Mouse (Mus musculus) layer of hippocampus, adult 11-12 months (tissue): ENCODE data around the gene Tesk2.
"Not testable (repeated sequence)": the region's sequence is repeated elsewhere in the genome, so short reads cannot be mapped to it uniquely, and the experiment has no call there.

Experiments used
- DNase-seq: peaks from one replicate; pipeline ENCODE4 v3.0.0; 2022; ENCODE audit warnings: low spot score

Gene Tesk2

GRCm38 (mm10) chr4:116794273-116794672, 73.5 kb downstream of the Tesk2 start:
- DNase-seq, result no peak

- DNase-seq, result no peak
Observed at GRCm38 (mm10) chr4:116796442-116797110, 75.8 kb downstream of the Tesk2 start.

DNA sequence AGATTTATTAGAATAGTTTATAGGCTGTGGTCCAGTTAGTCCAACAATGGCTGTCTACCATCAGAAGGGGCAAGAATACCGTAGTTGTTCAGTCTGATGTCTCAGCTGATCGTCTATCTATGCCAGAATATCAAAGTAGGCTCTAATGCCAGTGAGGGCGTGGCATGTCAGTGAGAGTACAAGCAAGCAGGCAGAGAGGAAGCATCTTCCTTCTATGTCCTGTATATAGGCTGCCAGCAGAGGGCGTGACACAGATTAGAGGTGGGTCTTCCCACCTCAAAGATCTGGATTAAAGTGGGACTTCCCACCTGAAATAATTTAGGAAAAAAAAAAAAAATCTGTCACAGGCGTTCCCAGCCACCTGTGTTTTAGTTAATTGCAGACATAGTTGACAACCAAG, 79.2 kb downstream of the Tesk2 start:
- DNase-seq, result no peak

- DNase-seq, result peak; percentile 93
Observed at GRCm38 (mm10) chr4:116807197-116808129, 86.7 kb downstream of the Tesk2 start, which contains the start of the genes Toe1 and Mutyh. Gene Toe1, minus strand, starts transcription at chr4:116807640. Gene Mutyh, plus strand, starts transcription at chr4:116807723.

DNA sequence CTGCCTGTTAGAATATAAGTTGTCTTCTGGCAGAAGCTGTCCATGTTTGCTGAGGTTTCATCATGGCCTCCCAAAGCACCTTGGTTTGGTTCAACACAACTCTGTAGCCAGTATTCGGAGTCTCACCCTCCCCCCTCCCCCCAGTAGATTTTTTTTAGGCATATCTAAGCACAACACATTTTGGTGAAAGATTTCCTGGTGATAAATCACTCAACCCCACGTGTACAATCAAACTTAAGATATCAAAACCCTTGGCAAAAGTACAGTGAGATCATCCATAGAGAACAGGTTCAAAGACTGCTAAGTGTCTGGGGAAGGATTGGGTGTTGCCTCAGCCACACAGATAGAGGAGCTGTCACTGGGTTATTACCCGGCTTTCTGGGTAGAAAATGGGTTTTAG, 90.3 kb downstream of the Tesk2 start:
- DNase-seq, result no peak

- no peak for DNase-seq
Observed at GRCm38 (mm10) chr4:116815276-116815675, 94.5 kb downstream of the Tesk2 start.

- peak; percentile 59 for DNase-seq
Observed at GRCm38 (mm10) chr4:116817486-116817885, 96.7 kb downstream of the Tesk2 start.

DNA sequence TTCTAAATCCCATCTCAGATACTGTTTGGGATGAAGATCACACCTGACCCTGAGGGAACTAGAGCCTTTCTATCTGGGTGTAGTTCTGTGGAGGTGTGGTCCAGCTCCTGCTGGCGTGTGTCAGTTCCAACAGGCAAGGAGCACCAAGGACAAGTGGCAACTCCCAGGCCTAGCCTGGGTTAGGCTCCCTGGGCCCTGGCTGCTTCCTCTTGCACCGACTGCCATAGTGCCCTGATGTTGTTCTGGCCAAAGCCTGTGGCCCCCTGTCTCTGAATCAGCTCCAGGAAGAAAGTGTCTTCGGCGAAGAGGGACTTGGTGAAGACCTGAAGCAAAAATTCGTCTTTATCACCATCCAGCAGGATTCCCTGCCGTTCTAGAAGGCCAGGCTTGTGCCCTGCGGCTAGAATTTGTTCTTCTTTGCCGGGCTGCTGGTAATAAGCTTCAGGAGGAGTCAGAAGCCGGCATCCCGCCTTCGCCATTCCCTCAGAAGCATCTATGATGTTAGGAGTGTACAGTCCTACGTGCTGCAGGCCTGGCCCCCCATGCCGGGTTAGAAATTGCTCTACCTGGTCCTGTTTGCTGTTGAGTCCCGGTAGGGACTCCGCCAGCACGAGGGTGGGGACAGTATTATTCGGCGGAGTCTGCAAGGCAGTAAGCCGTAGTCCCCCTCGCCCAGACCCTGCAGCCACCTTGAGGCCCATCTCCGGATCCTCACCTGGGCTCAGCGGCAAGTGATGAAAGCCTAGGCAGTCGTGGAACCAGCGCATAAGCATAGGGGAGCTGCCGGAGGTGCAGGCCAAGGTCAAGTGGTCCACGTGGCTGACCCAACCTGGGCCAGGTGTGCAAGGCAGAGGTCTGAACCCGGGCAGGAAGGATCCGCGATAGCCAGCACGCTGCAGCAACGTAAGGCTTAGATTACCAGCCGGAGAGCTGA, 99.5 kb downstream of the Tesk2 start:
- no peak for DNase-seq

GRCm38 (mm10) chr4:116820902-116821693, 100.3 kb downstream of the Tesk2 start:
- DNase-seq, result no peak

DNA sequence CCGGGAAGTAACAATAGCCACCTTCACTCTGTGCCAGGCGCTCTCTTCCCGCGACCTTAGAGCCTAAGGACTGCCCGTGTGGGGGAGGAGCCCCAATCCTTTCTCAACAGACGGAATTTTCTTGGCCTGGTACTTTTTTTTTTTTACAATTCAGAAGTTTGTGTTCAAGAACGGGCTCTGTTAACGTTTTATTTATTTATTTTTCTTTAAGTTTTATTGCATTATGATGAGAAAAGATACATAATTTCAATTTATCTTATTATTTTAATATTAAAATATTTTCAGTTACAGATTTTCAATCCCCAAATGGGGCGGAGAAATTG, 100.9 kb downstream of the Tesk2 start, which contains the start of gene Hpdl:
Gene Hpdl (minus strand): TSS at position 14 of the 323 bp plus-strand sequence.
- DNase-seq, result no peak

DNA sequence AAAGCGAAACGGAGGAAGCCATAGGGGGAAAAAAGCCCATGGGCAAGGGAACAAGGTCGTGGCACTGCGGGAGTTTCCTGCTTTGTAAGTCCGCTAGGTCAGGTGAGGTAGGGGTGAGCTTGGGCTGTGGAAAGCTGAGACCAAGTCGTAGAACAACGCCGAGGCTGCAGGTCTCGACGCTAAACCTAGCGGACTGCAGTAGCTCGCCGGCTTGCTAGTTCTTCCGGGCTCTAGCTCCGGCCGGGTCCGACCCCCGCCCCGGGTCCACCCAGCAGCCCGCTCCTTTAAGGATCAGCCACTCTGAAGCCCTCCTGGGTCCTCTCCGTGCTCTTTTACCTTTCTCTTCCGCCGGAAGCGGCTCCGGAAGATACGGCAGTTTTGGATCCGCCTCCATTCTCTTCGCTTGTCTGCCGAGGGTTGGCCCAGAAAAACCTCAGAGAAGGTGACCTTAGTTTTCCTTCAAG, 103.8 kb downstream of the Tesk2 start:
- peak; percentile 67 for DNase-seq

DNA sequence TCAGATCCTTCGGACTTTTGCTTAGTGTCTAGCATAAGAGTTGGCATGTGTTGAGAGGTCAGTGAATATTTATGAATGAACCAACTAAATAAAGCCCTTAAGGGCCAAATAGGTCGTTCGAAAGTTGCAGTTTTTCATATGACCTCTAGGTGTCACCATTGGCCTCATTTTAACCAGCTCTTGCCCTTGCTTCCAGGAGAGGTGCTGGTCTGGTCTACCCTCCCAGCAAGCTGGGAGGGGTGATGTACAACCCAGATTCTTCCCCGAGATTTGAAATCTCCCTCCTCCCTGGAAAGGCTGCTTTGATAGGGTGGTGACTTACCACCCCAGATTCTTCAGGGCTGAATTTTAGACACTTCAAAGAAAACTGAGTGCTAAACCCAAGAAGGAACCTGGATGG, 107.1 kb downstream of the Tesk2 start:
- peak; percentile 51 for DNase-seq

- no peak for DNase-seq
Observed at GRCm38 (mm10) chr4:116829364-116830069, 108.8 kb downstream of the Tesk2 start.

- no peak for DNase-seq
Observed at GRCm38 (mm10) chr4:116830070-116830368, 109.3 kb downstream of the Tesk2 start.

- DNase-seq, result no peak
Observed at GRCm38 (mm10) chr4:116838999-116839398, 118.3 kb downstream of the Tesk2 start.

GRCm38 (mm10) chr4:116840096-116840495, 119.3 kb downstream of the Tesk2 start:
- DNase-seq, result not testable (repeated sequence)

DNA sequence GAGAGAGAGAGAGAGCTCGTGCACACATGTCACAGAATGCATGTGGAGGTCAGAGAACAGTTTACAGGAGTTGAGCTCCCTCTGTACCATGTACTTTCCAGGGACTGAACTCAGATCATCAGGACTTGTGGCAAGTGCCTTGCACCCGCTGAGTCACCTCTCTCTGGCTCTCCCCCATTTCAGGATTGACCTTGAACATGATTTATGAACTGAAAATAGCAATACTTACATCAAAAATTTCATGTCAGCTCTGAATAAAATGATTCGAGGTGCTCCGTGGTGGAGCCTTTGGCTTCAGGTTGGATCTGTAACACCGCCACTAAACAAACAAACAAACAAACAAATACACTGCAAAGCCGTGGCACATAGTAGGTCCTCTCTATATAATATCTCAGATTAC, 120.1 kb downstream of the Tesk2 start:
- no peak for DNase-seq

- DNase-seq, result no peak
Observed at GRCm38 (mm10) chr4:116844324-116844723, 123.6 kb downstream of the Tesk2 start.

GRCm38 (mm10) chr4:116849901-116850300, 129.2 kb downstream of the Tesk2 start:
- DNase-seq, result no peak

- no peak for DNase-seq
Observed at GRCm38 (mm10) chr4:116854286-116854685, 133.5 kb downstream of the Tesk2 start.
